Mouse (Mus musculus) liver, embryonic 12.5 days (tissue): ENCODE measurements around the gene Gusb. TPM values are rescaled to one million over a fixed set of nuclear protein-coding genes. Genes with fewer than 3 reads are reported as not detected.

Source experiments
- ATAC-seq: fragments of 200-750 bp; cut with Nextera tagmentation; 2 replicates; pipeline ENCODE4 v1.8.0; 2017; ENCODE audit warnings: moderate number of reproducible peaks, mild to moderate bottlenecking, moderate library complexity
- H3K27ac ChIP-seq: fragments of 300-500 bp; sonication (generic); 2 replicates; pipeline ENCODE4 v1.5.1; 2016; ENCODE audit warnings: mild to moderate bottlenecking
- H3K27me3 ChIP-seq: fragments of 300-500 bp; sonication (generic); replicated peaks from 2 replicates; pipeline ENCODE4 v1.6.1; 2016; ENCODE audit warnings: mild to moderate bottlenecking, moderate library complexity
- H3K36me3 ChIP-seq: fragments of 300-500 bp; sonication (generic); 2 replicates; pipeline ENCODE4 v1.6.1; 2016; ENCODE audit warnings: mild to moderate bottlenecking, moderate library complexity
- H3K4me1 ChIP-seq: fragments of 300-500 bp; sonication (generic); 2 replicates; pipeline ENCODE4 v1.6.1; 2016
- H3K4me2 ChIP-seq: fragments of 300-500 bp; sonication (generic); 2 replicates; pipeline ENCODE4 v1.6.1; 2016; ENCODE audit warnings: mild to moderate bottlenecking, moderate library complexity
- H3K4me3 ChIP-seq: fragments of 300-500 bp; sonication (generic); 2 replicates; pipeline ENCODE4 v1.5.1; 2016; ENCODE audit warnings: mild to moderate bottlenecking, moderate library complexity
- H3K9ac ChIP-seq: fragments of 300-500 bp; sonication (generic); 2 replicates; pipeline ENCODE4 v1.6.1; 2016; ENCODE audit warnings: mild to moderate bottlenecking, moderate library complexity
- H3K9me3 ChIP-seq: fragments of 300-500 bp; sonication (generic); replicated peaks from 2 replicates; pipeline ENCODE4 v1.6.1; 2016; ENCODE audit warnings: mild to moderate bottlenecking, moderate library complexity
- WGBS: fragments of 180-500 bp; shearing (Covaris S2); methylation state at CpG from one replicate; pipeline ENCODE4 v1.1.7; 2016; ENCODE audit not compliant: insufficient replicate concordance; 5-methylcytosine and 5-hydroxymethylcytosine counted together
- polyA plus RNA-seq: library from polyadenylated mRNA; unstranded; fragments of >200 nt; fragmentation: Nextera tagmentation; extraction: Ambion mirVana; gene quantifications from 2 replicates; pipeline ENCODE4 v1.2.1, GENCODE M21; 2016

Gene Gusb
- polyA plus RNA-seq = 44.8 and 49.1 TPM in 2 replicates

DNA sequence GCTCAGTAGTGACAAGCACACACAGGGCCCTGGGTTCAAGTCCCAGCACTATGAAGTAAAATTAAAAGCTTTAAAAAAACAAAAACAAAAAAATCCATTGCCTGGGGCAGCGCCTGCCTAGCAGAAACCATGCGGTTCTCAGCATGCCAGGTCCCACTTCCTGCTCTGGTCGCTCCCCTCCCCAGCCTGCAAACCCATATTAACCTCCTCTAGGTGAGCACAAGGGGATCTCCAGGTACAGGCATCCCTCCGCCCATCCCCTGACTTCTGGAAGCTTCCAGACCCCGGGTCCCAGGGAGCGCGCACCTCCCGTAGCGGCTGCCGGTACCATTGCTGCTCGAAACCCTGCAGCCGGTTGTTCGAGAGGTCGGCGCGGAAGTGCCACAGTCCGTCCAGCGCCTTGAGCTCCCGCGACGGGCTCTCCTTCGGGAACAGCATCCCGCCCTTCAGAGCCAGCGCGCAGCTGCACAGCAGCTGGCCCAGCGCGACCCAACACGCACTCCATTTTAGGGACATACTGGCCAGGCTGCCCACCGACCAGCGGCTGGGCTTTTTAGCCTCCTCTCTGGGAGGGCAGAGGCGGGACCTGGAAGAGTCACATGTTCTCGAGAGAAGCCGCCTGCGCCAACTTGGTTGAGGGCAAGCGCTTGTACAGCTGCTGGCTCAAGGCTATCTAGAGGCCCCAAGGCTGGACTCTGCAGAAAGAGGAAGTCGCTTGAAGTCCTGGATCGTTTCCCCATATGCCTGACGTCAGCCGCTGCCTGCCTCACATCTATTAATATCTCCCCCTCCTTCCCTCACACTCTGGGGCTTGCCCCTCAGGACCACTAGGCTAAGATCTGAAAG lies at the start of gene Gusb:
Gene Gusb, minus strand, starts transcription at position 749 of the 846 bp plus-strand sequence.
- Histone ChIP-seq H3K9ac (peak within 1 kb of the TSS; percentile 82), H3K27ac (peak within 1 kb of the TSS; percentile 79), H3K27me3 (no peaks in the 10 kb centered on the region), H3K9me3 (no peaks in the 10 kb centered on the region), H3K4me3 (peak within 1 kb of the TSS; percentile 73), H3K4me2 (peak within 1 kb of the TSS; percentile 77), H3K4me1 (peaks cover 38% of the 10 kb centered on the region), H3K36me3 (peaks cover 30% of the 10 kb centered on the region)
- ATAC-seq = peak; percentile 83
- WGBS = under 1% methylated on average over 39 of the region's 39 CpGs

DNA sequence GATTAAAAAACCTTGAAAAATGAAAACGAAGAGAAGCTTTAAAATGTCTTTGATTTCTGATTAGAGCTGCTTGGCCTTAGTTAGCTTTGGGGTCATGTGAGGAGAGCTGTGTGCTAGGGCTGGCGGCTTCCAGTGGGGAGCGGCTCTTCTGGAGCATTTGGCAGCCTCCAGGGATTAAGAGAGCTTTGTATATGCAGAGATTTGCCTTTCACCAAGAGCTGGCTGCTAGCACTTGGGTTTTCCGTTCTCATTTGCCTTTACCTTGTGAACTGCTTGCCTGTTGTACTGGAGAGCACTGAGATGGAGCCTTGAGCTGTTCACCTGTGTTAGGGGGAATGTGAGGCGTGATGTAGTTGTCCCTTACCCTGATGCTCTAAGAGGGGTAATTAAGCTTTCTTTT lies 49.7 kb upstream of the Gusb start:
- no peak overlapping the region for H3K27ac ChIP-seq
- H3K4me2 ChIP-seq = no peak overlapping the region
- H3K4me3 ChIP-seq = no peak overlapping the region
- peaks cover 70% of the 10 kb centered on the region for H3K36me3 ChIP-seq
- no peaks in the 10 kb centered on the region for H3K9me3 ChIP-seq
- 81% methylated on average over 5 of the region's 5 CpGs for WGBS
- H3K9ac ChIP-seq = no peak overlapping the region
- peaks cover 26% of the 10 kb centered on the region for H3K4me1 ChIP-seq
- no peaks in the 10 kb centered on the region for H3K27me3 ChIP-seq
- no peak for ATAC-seq

DNA sequence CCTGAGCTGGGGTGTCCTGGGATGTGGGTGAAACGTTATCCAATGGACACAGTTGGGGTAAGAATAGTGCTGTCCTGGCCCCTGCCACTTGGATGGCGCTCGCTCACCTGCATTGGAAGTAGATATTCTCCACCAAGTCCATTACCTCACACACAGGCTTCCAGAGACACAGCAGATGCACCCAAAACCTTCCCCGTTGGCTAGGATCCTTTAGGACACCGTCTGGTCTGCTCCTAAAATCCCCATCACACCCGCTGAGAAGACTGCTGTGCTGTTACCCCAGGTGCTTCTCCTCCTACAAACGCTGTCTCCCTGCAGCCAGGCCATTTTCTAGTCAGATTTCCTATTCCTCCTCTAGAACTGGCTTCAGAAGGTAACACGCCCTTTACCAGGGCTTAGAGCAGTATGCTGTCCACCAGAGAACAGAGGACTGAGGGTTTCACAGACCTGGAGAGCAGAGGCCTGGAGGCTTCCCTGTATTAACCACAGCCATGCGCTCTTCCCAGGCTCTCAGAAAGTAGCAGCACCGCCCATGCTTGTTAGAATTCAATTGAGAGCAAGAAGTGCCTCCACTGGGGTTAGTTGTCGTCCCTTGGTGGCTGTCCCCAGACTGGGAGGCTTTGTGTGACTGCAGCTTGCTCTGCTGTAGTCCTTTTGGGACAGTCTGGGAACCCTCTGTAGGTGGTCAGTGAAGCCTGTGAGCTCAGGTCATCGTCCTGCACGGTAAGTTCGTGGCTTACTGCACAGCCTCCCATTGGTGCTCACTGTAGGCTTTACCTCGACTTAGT lies 48.4 kb upstream of the Gusb start:
- no peak overlapping the region for H3K4me3 ChIP-seq
- peaks cover 80% of the 10 kb centered on the region for H3K36me3 ChIP-seq
- WGBS = 86% methylated on average over 15 of the region's 15 CpGs
- H3K27me3 ChIP-seq = no peaks in the 10 kb centered on the region
- H3K9me3 ChIP-seq = no peaks in the 10 kb centered on the region
- ATAC-seq = no peak
- H3K4me2 ChIP-seq = no peak overlapping the region
- H3K27ac ChIP-seq = no peak overlapping the region
- H3K9ac ChIP-seq = no peak overlapping the region
- H3K4me1 ChIP-seq = peaks cover 23% of the 10 kb centered on the region

DNA sequence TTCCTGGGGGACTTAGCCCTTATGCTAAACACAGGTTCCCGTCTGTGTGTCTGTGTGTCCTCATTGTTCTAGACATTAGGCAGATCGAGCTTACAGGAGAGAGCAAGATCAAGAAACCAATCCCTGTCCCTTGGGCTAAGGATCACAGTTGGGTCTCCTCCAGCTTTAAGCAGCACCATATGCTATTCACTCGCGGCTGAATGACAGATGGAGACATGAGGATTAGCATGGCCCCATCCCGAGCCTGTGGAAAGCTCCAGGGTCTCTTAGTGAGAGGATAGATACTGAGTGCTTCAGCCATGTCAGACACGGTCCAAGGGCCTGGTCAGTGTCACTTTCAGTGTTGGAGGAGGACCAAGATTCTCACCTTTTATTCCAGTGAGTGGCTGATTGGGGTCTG lies 47.6 kb upstream of the Gusb start:
- WGBS = 70% methylated on average over 6 of the region's 6 CpGs
- H3K9me3 ChIP-seq = no peaks in the 10 kb centered on the region
- ATAC-seq = no peak

DNA sequence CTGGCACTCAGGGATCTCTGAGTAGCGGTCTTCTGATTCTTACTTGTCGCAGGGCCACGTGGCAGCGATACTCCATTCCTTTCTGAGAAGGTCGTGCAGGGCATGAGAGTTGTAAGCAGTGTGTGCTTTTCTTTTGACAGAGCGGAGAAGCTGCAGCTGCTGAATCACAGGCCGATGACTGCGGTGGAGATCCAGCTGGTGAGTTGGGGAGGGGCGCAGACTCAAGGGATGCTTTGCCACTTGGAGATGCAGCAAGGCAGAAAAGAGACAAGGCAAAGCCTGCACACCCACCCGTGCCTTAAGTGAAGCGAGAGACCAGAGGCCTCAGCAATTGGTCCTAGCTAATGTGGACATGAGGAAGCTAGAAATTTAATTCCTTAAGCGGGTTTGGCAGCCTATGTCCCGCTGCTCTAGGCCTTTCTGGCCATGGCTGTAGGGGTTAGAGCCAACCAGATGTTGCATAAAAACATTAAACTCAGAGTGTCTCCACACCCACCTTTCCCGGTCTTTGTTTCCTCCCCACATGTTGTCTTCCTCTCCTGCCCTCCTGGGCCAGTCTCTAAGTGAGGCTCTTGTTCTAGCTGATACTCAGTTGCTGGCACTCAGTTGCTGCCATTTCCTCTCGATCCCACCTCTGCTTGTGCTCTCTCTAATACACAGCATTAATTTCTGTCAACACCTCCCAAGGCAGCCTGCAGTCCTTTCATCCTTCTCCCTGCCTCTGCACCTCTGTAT lies 46.1 kb upstream of the Gusb start:
- Histone ChIP-seq H3K4me3 (no peak overlapping the region), H3K9ac (no peak overlapping the region), H3K36me3 (peaks cover 87% of the 10 kb centered on the region), H3K4me1 (peaks cover 12% of the 10 kb centered on the region), H3K9me3 (no peaks in the 10 kb centered on the region), H3K27me3 (no peaks in the 10 kb centered on the region), H3K4me2 (no peak overlapping the region), H3K27ac (no peak overlapping the region)
- no peak for ATAC-seq
- 90% methylated on average over 15 of the region's 15 CpGs for WGBS

More for the DNA sequence above, 47.6 kb upstream of the Gusb start:
- Histone ChIP-seq H3K27ac (no peak overlapping the region), H3K27me3 (no peaks in the 10 kb centered on the region), H3K4me2 (no peak overlapping the region), H3K9ac (no peak overlapping the region), H3K4me1 (peaks cover 15% of the 10 kb centered on the region), H3K36me3 (peaks cover 85% of the 10 kb centered on the region), H3K4me3 (no peak overlapping the region)

DNA sequence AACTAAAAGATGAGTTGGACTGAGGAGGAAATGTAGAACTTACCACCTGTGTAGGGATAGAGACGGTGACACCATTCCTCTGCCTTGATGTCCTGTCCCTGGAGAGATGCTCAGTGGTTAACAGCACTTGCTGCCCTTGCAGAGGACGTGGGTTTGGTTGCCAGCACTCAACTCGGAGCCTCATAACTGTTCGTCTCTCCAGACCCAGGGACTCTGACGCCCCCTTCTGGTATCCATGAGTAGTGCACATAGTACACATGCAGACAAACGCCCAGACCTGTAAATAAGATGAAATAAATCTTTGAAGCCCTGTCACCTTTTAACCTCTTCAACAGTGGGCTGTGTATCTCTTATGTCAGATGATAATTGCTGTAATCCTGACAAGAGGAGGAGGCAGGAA lies 44.2 kb upstream of the Gusb start:
- Histone ChIP-seq H3K27ac (no peak overlapping the region), H3K27me3 (no peaks in the 10 kb centered on the region), H3K9ac (no peak overlapping the region), H3K4me1 (no peaks in the 10 kb centered on the region), H3K4me3 (no peak overlapping the region), H3K36me3 (peaks cover 92% of the 10 kb centered on the region), H3K4me2 (no peak overlapping the region), H3K9me3 (no peaks in the 10 kb centered on the region)
- ATAC-seq = no peak
- 71% methylated on average over 6 of the region's 6 CpGs for WGBS

DNA sequence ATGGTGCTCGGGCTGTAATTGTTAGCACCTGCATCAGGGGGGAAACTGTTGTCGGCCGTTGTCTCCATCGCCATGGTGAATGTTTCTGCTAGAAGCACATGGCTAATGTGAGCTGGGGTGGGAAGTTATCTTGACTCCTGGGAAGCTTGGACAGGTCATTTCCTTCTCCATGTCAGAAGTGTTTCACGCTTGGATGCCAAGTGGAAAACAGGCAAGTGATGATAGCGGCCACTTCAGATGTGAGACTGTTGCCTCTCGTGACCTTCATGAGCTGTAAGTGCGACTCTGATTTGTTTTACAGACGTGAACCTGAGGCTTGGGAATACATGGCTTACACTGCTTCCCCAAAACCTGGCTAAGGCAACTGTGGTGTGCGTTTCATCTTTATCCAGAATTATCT lies 43.7 kb upstream of the Gusb start:
- no peak overlapping the region for H3K4me2 ChIP-seq
- H3K36me3 ChIP-seq = peaks cover 94% of the 10 kb centered on the region
- H3K9me3 ChIP-seq = no peaks in the 10 kb centered on the region
- no peaks in the 10 kb centered on the region for H3K27me3 ChIP-seq
- no peak for ATAC-seq
- H3K4me1 ChIP-seq = no peaks in the 10 kb centered on the region
- H3K9ac ChIP-seq = no peak overlapping the region
- WGBS = 89% methylated on average over 10 of the region's 10 CpGs
- H3K4me3 ChIP-seq = no peak overlapping the region
- no peak overlapping the region for H3K27ac ChIP-seq

DNA sequence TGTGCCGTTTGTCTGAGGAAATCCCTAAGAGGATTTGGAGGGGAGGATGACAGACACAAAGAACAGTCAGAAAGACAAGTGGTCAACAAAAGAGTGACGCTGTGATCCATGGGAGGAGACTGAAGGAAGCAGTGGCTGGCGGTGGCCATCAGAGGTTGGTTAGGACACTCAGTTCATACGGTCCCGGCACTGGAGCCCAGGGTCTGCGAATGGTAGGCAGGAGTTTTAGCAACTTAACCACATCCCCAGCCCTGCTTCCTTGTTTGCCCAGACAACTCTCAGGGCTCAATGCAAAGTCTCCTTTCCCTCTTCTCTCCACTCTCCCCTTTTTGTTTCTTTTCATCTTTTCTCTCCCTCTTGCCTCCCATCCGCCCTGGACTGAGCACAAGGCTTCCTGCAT lies 43.3 kb upstream of the Gusb start:
- peaks cover 94% of the 10 kb centered on the region for H3K36me3 ChIP-seq

DNA sequence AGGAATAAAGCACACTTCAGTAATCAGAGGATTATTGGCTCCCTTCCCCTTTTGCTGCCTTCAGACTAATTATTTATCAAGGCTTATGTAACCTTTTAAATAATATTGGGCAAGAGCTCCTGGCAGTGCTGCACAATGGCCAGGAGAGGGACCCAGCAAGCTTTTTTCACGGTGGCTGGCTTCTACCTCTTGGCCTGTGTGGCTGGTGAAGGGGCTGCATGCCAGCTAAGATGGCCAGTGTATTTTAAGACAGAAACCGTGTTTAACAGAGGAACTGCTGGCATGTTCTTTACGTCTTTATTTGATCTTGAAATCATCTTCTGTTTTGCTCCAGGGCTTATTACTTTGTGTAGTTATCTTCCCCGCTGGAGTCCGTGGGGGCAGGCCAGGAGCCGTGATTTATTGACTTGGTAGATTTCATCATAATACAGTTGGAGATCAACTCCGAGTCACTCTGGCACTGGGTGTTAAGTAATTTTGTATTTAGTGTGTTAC lies 41.4 kb upstream of the Gusb start:
- H3K9me3 ChIP-seq = no peaks in the 10 kb centered on the region
- H3K36me3 ChIP-seq = peaks cover 96% of the 10 kb centered on the region
- 76% methylated on average over 7 of the region's 7 CpGs for WGBS
- no peak overlapping the region for H3K4me3 ChIP-seq
- no peak for ATAC-seq
- no peak overlapping the region for H3K9ac ChIP-seq
- no peak overlapping the region for H3K27ac ChIP-seq
- H3K4me1 ChIP-seq = no peaks in the 10 kb centered on the region
- H3K27me3 ChIP-seq = no peaks in the 10 kb centered on the region
- H3K4me2 ChIP-seq = no peak overlapping the region

More for the DNA sequence above, 43.3 kb upstream of the Gusb start:
- H3K4me3 ChIP-seq = no peak overlapping the region
- H3K27me3 ChIP-seq = no peaks in the 10 kb centered on the region
- no peak for ATAC-seq
- no peak overlapping the region for H3K9ac ChIP-seq
- WGBS = 88% methylated on average over 7 of the region's 7 CpGs
- no peaks in the 10 kb centered on the region for H3K9me3 ChIP-seq
- no peak overlapping the region for H3K4me2 ChIP-seq
- H3K4me1 ChIP-seq = no peaks in the 10 kb centered on the region
- no peak overlapping the region for H3K27ac ChIP-seq

DNA sequence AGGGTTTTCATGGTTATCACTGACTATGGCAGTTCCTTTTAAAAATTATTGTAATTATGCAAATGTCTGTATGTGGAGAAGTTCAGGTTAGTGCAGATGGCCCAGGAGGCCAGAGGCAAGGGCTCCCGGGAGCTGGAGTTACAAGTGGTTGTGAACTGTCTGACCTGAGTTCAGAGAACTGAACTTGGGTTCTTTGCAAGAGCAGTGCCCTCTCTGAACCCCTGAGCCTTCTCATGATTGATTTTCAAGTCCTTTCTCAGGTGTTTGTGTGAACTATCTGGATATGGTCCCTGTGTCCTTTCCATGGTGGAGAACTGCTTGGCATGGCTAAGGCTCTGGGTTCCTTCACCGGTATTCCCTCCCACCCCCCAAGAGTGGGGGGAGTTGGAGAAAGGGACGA lies 40.9 kb upstream of the Gusb start:
- Histone ChIP-seq H3K9ac (no peak overlapping the region), H3K4me2 (no peak overlapping the region), H3K36me3 (peaks cover 94% of the 10 kb centered on the region), H3K27ac (no peak overlapping the region), H3K27me3 (no peaks in the 10 kb centered on the region), H3K9me3 (no peaks in the 10 kb centered on the region), H3K4me1 (no peaks in the 10 kb centered on the region), H3K4me3 (no peak overlapping the region)
- WGBS = 87% methylated on average over 3 of the region's 3 CpGs
- 0 out of 2 replicates have a peak, but pooled peaks have one; percentile 17 for ATAC-seq

DNA sequence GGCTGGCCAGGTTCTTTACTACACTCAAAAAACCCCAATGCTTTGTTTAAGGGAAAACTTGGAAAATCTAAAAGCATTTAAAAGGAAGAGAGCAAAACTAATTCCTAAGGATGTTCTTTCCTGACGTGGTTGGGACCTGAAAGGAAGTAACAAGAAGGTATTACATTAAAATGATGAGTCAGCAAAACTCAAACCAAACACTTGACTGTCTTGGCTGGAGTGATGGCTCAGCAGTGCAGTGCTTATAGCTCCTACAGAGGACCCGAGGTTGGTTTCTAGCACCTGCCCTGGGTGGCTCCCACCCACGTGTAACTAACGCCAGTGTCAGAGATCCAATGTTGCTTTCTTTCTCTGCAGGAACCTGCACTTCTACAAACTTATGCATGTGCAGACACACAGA lies 38.4 kb upstream of the Gusb start:
- no peak for ATAC-seq
- no peak overlapping the region for H3K4me3 ChIP-seq
- no peaks in the 10 kb centered on the region for H3K27me3 ChIP-seq
- H3K27ac ChIP-seq = no peak overlapping the region
- H3K9me3 ChIP-seq = no peaks in the 10 kb centered on the region
- 76% methylated on average over 4 of the region's 4 CpGs for WGBS
- H3K36me3 ChIP-seq = peaks cover 91% of the 10 kb centered on the region
- H3K9ac ChIP-seq = no peak overlapping the region
- no peak overlapping the region for H3K4me2 ChIP-seq
- no peaks in the 10 kb centered on the region for H3K4me1 ChIP-seq
